Mouse (Mus musculus) olfactory bulb, adult 2 months (tissue): Measurements from ENCODE around the gene Galnt2. TPM values are rescaled to one million over a fixed set of nuclear protein-coding genes. Genes with fewer than 3 reads are reported as not detected.
A peak's percentile ranks its signal among the peaks of the same experiment; 100 is the strongest.

Experiments
- H3K27ac ChIP-seq: fragments of 200-500 bp; 2 replicates; pipeline ENCODE4 v1.5.1; 2012; ENCODE audit warnings: low read depth, low read length; ENCODE audit not compliant: insufficient read depth
- H3K4me1 ChIP-seq: fragments of 200-500 bp; 2 replicates; pipeline ENCODE4 v1.6.1; 2012; ENCODE audit warnings: low read length; ENCODE audit not compliant: control insufficient read depth, insufficient read depth
- H3K4me3 ChIP-seq: fragments of 200-500 bp; 2 replicates; pipeline ENCODE4 v1.5.1; 2012; ENCODE audit warnings: mild to moderate bottlenecking, low read depth, low read length, moderate library complexity; ENCODE audit not compliant: insufficient read depth
- CTCF ChIP-seq: fragments of 200-500 bp; IDR thresholded peaks from 2 replicates; pipeline ENCODE4 v1.5.1; 2012; ENCODE audit warnings: low read depth, mild to moderate bottlenecking, low read length, moderate library complexity; ENCODE audit not compliant: insufficient read depth
- POLR2A ChIP-seq: fragments of 200-500 bp; IDR thresholded peaks from 2 replicates; pipeline ENCODE4 v1.6.1; 2012; ENCODE audit warnings: mild to moderate bottlenecking, low read depth, low read length, moderate library complexity; ENCODE audit not compliant: insufficient read depth
- WGBS: fragments of 180-500 bp; shearing (Covaris S2); methylation state at CpG from one replicate; pipeline ENCODE4 v1.1.7; 2018; 5-methylcytosine and 5-hydroxymethylcytosine counted together
- polyA plus RNA-seq: library from polyadenylated mRNA; stranded (reverse); fragments of >200 nt; gene quantifications from 2 replicates; pipeline ENCODE4 v1.2.4, GENCODE M21; 2012; ENCODE audit warnings: low replicate concordance; ENCODE audit not compliant: missing spikeins, insufficient read depth, insufficient read length

Galnt2 gene
- polyA plus RNA-seq, 1 experiment: not detected

GRCm38 (mm10) chr8:124370422-124371183, 139.4 kb downstream of the Galnt2 start:
- Histone ChIP-seq H3K4me3 (no peak overlapping the region), H3K27ac (no peak overlapping the region), H3K4me1 (peaks cover 27% of the 10 kb centered on the region)
- TF ChIP-seq CTCF: no peak
- TF ChIP-seq POLR2A: no peak
- 61% methylated on average over 17 of the region's 17 CpGs for WGBS

- Histone ChIP-seq H3K4me1 (peaks cover 35% of the 10 kb centered on the region), H3K27ac (no peak overlapping the region), H3K4me3 (no peak overlapping the region)
- TF ChIP-seq CTCF (no peak), POLR2A (no peak)
- WGBS: 85% methylated on average over 23 of the region's 23 CpGs
Observed at GRCm38 (mm10) chr8:124371410-124372123, 140.4 kb downstream of the Galnt2 start.

GRCm38 (mm10) chr8:124373753-124374152, 142.6 kb downstream of the Galnt2 start:
- H3K4me1 ChIP-seq: peaks cover 35% of the 10 kb centered on the region
- H3K27ac ChIP-seq: 0 out of 2 replicates have a peak overlapping the region, but pooled peaks have one; percentile 12
- WGBS: 32% methylated on average over 5 of the region's 5 CpGs
- H3K4me3 ChIP-seq: no peak overlapping the region
- no peak for TF ChIP-seq POLR2A
- no peak for TF ChIP-seq CTCF

DNA sequence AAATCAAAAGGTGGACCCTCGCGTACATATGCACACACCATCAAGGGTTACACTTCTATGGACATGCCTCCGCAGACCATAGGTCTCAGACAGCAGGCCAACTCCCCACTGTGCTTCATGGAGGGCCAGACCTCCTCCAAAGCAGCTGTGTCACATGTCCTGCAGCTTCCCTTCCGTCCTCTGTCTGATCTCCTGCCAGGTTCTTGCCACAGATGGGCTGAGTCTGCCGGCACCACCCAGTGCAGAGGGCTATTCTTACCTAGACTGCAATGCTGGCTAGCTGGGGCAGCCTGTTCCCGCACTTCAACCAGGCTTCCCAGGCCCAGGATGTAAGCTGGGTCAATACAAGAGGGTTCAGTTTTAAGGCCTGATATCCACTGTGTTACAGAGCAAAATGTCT, 144.0 kb downstream of the Galnt2 start:
- Histone ChIP-seq H3K27ac (peak overlapping the region; percentile 46; the same call in 1 of the 2 replicates), H3K4me3 (no peak overlapping the region), H3K4me1 (peaks cover 35% of the 10 kb centered on the region)
- 64% methylated on average over 6 of the region's 6 CpGs for WGBS
- TF ChIP-seq CTCF (no peak), POLR2A (no peak)

GRCm38 (mm10) chr8:124375727-124376126, 144.5 kb downstream of the Galnt2 start:
- H3K4me3 ChIP-seq: no peak overlapping the region
- no peak overlapping the region for H3K27ac ChIP-seq
- peaks cover 35% of the 10 kb centered on the region for H3K4me1 ChIP-seq
- TF ChIP-seq CTCF (no peak), POLR2A (no peak)
- WGBS: 80% methylated on average over 9 of the region's 9 CpGs

DNA sequence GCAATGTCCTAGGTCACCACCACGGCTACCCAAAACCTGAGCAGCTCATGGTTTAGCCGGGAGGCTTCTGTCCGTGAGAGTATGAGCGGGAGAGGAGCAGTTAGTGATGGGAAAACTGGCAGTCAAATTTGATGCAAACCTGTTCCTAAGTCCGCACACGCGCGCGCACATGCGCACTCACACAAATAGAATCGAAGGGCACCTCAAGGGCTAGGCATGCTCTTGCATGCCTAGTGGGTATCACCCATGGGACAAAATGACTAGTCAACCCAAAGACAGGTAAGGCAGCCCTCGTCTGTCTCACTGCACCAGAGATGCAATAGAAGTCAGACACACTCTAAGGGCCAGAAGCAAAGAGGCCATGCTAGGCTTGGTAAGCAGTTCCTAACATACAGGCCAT, 145.2 kb downstream of the Galnt2 start:
- H3K4me1 ChIP-seq: peaks cover 33% of the 10 kb centered on the region
- 96% methylated on average over 12 of the region's 12 CpGs for WGBS
- no peak overlapping the region for H3K27ac ChIP-seq
- no peak overlapping the region for H3K4me3 ChIP-seq
- TF ChIP-seq CTCF (no peak), POLR2A (no peak)

DNA sequence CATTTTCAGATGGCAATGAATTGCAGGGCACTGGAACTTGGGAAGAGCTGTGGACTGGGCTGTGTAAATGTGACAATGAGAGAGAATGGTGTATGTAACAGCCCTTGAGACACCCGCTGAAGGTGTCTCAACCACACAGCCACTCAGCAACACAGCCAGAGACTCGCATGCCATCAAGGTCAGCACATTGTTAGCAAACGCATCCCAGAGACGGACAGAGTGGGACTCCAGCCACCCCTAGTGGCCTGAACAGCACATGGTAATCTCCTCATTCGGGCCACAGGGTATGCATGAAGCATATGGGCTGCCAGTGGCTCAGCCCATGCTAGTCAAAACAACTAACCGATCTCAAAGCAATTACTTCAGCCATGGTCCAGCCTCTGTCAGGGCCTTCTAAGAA, 148.1 kb downstream of the Galnt2 start:
- H3K4me3 ChIP-seq: no peak overlapping the region
- H3K4me1 ChIP-seq: peaks cover 43% of the 10 kb centered on the region
- H3K27ac ChIP-seq: no peak overlapping the region
- TF ChIP-seq CTCF: no peak
- TF ChIP-seq POLR2A: no peak
- 78% methylated on average over 6 of the region's 6 CpGs for WGBS

DNA sequence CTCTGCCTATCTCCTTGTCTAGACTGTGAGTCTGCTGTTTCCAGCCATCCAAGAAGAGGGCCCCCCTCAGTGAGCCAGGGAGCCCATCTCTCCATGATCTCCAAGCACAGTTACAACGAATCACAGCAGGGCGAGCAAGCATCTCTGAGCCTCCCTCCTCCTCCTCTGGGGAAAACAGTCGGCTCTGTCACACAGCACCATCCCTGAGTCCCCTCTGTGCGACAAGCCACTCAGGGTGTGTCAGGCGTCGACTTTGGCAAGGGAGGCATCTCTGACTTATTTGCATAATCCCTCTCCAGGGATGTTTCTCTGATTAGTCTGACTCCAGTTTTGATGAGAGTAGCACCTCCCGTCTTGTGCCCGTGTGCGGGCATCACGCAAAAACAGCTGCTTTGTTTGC, 151.0 kb downstream of the Galnt2 start:
- WGBS: 27% methylated on average over 10 of the region's 10 CpGs
- Histone ChIP-seq H3K4me1 (peaks cover 42% of the 10 kb centered on the region), H3K4me3 (no peak overlapping the region), H3K27ac (no peak overlapping the region)
- no peak for TF ChIP-seq POLR2A
- no peak for TF ChIP-seq CTCF

DNA sequence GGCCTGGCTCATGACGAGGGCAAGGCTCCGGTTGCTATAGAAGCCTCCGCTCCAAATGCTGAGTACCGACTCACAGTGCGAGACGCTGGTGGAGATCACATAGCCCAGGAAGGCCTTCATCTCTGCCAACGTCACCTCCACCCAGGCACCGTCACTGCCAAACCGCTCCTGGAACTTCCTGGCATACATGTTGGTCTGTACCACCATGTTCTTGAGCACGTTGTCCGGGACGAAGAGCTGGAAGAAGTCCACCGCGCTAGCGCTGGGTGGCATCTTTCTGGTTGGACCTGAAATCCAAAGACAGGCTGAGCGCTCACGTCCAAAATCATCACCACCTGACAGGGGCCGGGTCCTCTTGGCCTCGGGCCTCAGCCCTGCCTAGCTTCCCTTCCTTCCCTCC, 153.1 kb downstream of the Galnt2 start:
- H3K4me1 ChIP-seq: peaks cover 60% of the 10 kb centered on the region
- no peak overlapping the region for H3K27ac ChIP-seq
- TF ChIP-seq POLR2A (no peak), CTCF (no peak)
- H3K4me3 ChIP-seq: no peak overlapping the region
- 94% methylated on average over 19 of the region's 19 CpGs for WGBS
